Comparison of ENCODE assay signal across 9 mouse cellular contexts in the genomic region with DNA sequence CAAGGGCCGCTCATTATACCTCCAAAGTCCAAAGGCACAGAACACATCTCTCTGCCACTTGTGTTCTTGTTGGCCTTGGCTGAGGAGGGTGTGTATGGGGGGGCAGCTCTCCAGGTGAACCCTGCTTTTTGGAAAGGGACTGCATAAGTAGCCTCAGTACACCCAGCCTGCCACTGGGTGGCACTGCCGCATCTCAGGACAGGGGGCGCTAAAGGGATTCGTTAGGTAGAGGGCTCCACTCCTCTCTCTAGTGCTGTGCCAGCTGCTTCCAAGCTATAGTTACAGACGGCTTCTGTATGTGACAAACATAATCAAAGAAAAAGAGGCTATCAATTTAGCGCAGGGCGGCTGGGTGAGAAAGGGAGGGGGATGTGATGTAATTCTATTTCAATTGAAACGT. TPM values are rescaled to one million over a fixed set of nuclear protein-coding genes. Genes with fewer than 3 reads are reported as not detected.
DNase-seq lines count a peak whose midpoint lies in the region; ATAC-seq and TF ChIP-seq lines count a peak whose summit lies in the region.
"Had no signal": no experiment of that assay in that cellular context is flagged by ENCODE, and none has a peak within 500 bp of the region (broad histone marks: within the 10 kb centered on the region; RNA-seq: fewer than 3 reads in every experiment).

No protein-coding gene starts in this region.

- H3K9ac ChIP-seq in ES-Bruce4 (ENCODE audit: low read depth, poor library complexity, severe bottlenecking): no peak overlapping the region
- H3K9ac ChIP-seq in forebrain, embryonic 14.5 days (ENCODE audit: low read length): no peak overlapping the region
- H3K9ac ChIP-seq in liver, embryonic 16.5 days (ENCODE audit: low read depth, low read length): no peak overlapping the region
- no peak overlapping the region for H3K9ac ChIP-seq in neural tube, embryonic 14.5 days (replicated peaks; ENCODE audit: low read depth, low read length)
- H3K9ac ChIP-seq: heart, embryonic 15.5 days had no signal

- TF ChIP-seq CTCF in ES-Bruce4 (IDR thresholded peaks at IDR 0.05; ENCODE audit: low read depth, low read length): peak; percentile 100

- DNase-seq in c-Kit-positive CD71-positive TER-119-positive erythroid progenitor cells, embryonic 14.5 days (ENCODE audit: low spot score): peak; percentile 81
- DNase-seq in forebrain, embryonic 14.5 days (ENCODE audit: low spot score): peak; percentile 94
- peak; percentile 85 to 89 for DNase-seq in heart, postnatal 14 days
- DNase-seq in kidney, postnatal 4 days: peak; percentile 90 to 91
- DNase-seq in telencephalon, adult 2 months (ENCODE audit: low read depth, low spot score): peak; percentile 73

- intact Hi-C loops in heart, postnatal 14 days (cut with DNase I): loop anchor here (1.0 to 2.0 kb wide), 2 partner anchors 152 to 161 kb away; no protein-coding TSS in a partner anchor

- H3K4me2 ChIP-seq in forebrain, embryonic 14.5 days (ENCODE audit: low read length): no peak overlapping the region
- no peak overlapping the region for H3K4me2 ChIP-seq in liver, embryonic 16.5 days (ENCODE audit: low read depth, low read length)
- H3K4me2 ChIP-seq in neural tube, embryonic 14.5 days (ENCODE audit: low read depth, low read length): no peak overlapping the region
- H3K4me2 ChIP-seq: heart, embryonic 15.5 days had no signal

- H3K27ac ChIP-seq in ES-Bruce4 (ENCODE audit: insufficient read depth, low read length): no peak overlapping the region
- no peak overlapping the region for H3K27ac ChIP-seq in forebrain, embryonic 14.5 days (ENCODE audit: low read depth, low read length)
- no peak overlapping the region for H3K27ac ChIP-seq in liver, embryonic 16.5 days (ENCODE audit: low read length)
- no peak overlapping the region for H3K27ac ChIP-seq in neural tube, embryonic 14.5 days (ENCODE audit: low read depth, low read length)
- H3K27ac ChIP-seq: heart, embryonic 15.5 days had no signal

- no peaks in the 10 kb centered on the region for H3K36me3 ChIP-seq in ES-Bruce4 (ENCODE audit: control insufficient read depth, insufficient read depth, low read length, poor library complexity, severe bottlenecking)
- no peaks in the 10 kb centered on the region for H3K36me3 ChIP-seq in forebrain, embryonic 14.5 days (ENCODE audit: control insufficient read depth, insufficient read depth, low read length)
- H3K36me3 ChIP-seq in liver, embryonic 16.5 days (ENCODE audit: control insufficient read depth, insufficient read depth): no peaks in the 10 kb centered on the region
- no peaks in the 10 kb centered on the region for H3K36me3 ChIP-seq in neural tube, embryonic 14.5 days (ENCODE audit: control insufficient read depth, insufficient read depth, low read length)
- H3K36me3 ChIP-seq: heart, embryonic 15.5 days had no signal

- peak; percentile 91 for ATAC-seq in forebrain, embryonic 14.5 days
- peak; percentile 45 for ATAC-seq in liver, embryonic 16.5 days (ENCODE audit: low read depth)
- ATAC-seq in neural tube, embryonic 14.5 days (ENCODE audit: low read depth): peak; percentile 85

- under 1% methylated on average over 8 of the region's 8 CpGs for WGBS in forebrain, embryonic 14.5 days
- WGBS in liver, embryonic 16.5 days (ENCODE audit: insufficient replicate concordance): 1% methylated on average over 8 of the region's 8 CpGs
- WGBS in neural tube, embryonic 14.5 days: 0% methylated on average over 8 of the region's 8 CpGs

- H3K27me3 ChIP-seq in ES-Bruce4 (ENCODE audit: control insufficient read depth, insufficient read depth, low read length, poor library complexity, severe bottlenecking): no peaks in the 10 kb centered on the region
- H3K27me3 ChIP-seq in forebrain, embryonic 14.5 days (replicated peaks; ENCODE audit: control insufficient read depth, insufficient read depth, low read length): peaks cover 5% of the 10 kb centered on the region
- peaks cover 4% of the 10 kb centered on the region for H3K27me3 ChIP-seq in liver, embryonic 16.5 days (ENCODE audit: control insufficient read depth, insufficient read depth, low read depth, low read length)
- H3K27me3 ChIP-seq in neural tube, embryonic 14.5 days (ENCODE audit: control insufficient read depth, insufficient read depth, low read length): 0 out of 2 replicates have a peak, but pooled peaks cover 4% of the 10 kb centered on the region

- no peaks in the 10 kb centered on the region for H3K9me3 ChIP-seq in ES-Bruce4 (replicated peaks; ENCODE audit: control insufficient read depth, insufficient read depth, low read length, poor library complexity, severe bottlenecking)
- H3K9me3 ChIP-seq in forebrain, embryonic 14.5 days (replicated peaks; ENCODE audit: control insufficient read depth, low read length): no peaks in the 10 kb centered on the region
- H3K9me3 ChIP-seq in liver, embryonic 16.5 days (replicated peaks; ENCODE audit: control insufficient read depth, low read length): no peaks in the 10 kb centered on the region
- H3K9me3 ChIP-seq in neural tube, embryonic 14.5 days (ENCODE audit: control insufficient read depth, low read length): no peaks in the 10 kb centered on the region
- H3K9me3 ChIP-seq: heart, embryonic 15.5 days had no signal

- peaks cover 8% of the 10 kb centered on the region for H3K4me1 ChIP-seq in ES-Bruce4 (ENCODE audit: control insufficient read depth, insufficient read depth, low read length)
- H3K4me1 ChIP-seq in forebrain, embryonic 14.5 days (ENCODE audit: control insufficient read depth, insufficient read depth, low read length): no peaks in the 10 kb centered on the region
- peaks cover 18% of the 10 kb centered on the region for H3K4me1 ChIP-seq in liver, embryonic 16.5 days (ENCODE audit: control insufficient read depth, low read depth, low read length)
- H3K4me1 ChIP-seq in neural tube, embryonic 14.5 days (ENCODE audit: control insufficient read depth, insufficient read depth, low read length): 0 out of 2 replicates have a peak, but pooled peaks cover 3% of the 10 kb centered on the region

- H3K4me3 ChIP-seq in ES-Bruce4 (ENCODE audit: low read depth, low read length): no peak overlapping the region
- no peak overlapping the region for H3K4me3 ChIP-seq in forebrain, embryonic 14.5 days (ENCODE audit: low read depth, low read length)
- H3K4me3 ChIP-seq in liver, embryonic 16.5 days (ENCODE audit: low read depth, low read length): no peak overlapping the region
- H3K4me3 ChIP-seq in neural tube, embryonic 14.5 days (ENCODE audit: low read depth, low read length): no peak overlapping the region
- H3K4me3 ChIP-seq: heart, embryonic 15.5 days had no signal

- TF ChIP-seq POLR2A in ES-Bruce4 (IDR thresholded peaks at IDR 0.05; ENCODE audit: insufficient read depth, low read length): no peak

- peak; percentile 73; the same call in 1 of the 2 replicates for TF ChIP-seq EP300 in ES-Bruce4 (IDR thresholded peaks at IDR 0.05; ENCODE audit: insufficient read depth, low read depth, low read length)

RNA-seq across cellular contexts. Expression of a gene that starts 16.9 kb away (rescaled TPM):
- polyA plus RNA-seq in ES-Bruce4 (2011; ENCODE audit: insufficient read depth, insufficient read length, low read depth, missing spikeins): not detected in 2 replicates
- polyA plus RNA-seq in forebrain, embryonic 14.5 days (2014; fragmentation: Nextera tagmentation; extraction: Ambion mirVana): not detected in 2 replicates
- total RNA-seq in heart, postnatal 14 days (2021): 1 to 10 TPM; 2.2 to 2.3 TPM
- 0.15 TPM in 1 of 2 replicates, not detected in the other for polyA plus RNA-seq in liver, embryonic 16.5 days (2015; fragmentation: Nextera tagmentation; extraction: Ambion mirVana)
- not detected in 2 replicates for polyA plus RNA-seq in neural tube, embryonic 14.5 days (2014; fragmentation: Nextera tagmentation; extraction: Ambion mirVana)

RNA-seq across cellular contexts. Expression of a gene that starts 28.3 kb away (rescaled TPM):
- 3.4 and 4.0 TPM in 2 replicates for polyA plus RNA-seq in ES-Bruce4 (2011; ENCODE audit: insufficient read depth, insufficient read length, low read depth, missing spikeins)
- polyA plus RNA-seq in forebrain, embryonic 14.5 days (2014; fragmentation: Nextera tagmentation; extraction: Ambion mirVana): 0.49 and 0.63 TPM in 2 replicates
- 100 to 1,000 TPM; 877 to 926 TPM for total RNA-seq in heart, postnatal 14 days (2021)
- polyA plus RNA-seq in liver, embryonic 16.5 days (2015; fragmentation: Nextera tagmentation; extraction: Ambion mirVana): 2.0 and 6.0 TPM in 2 replicates
- polyA plus RNA-seq in neural tube, embryonic 14.5 days (2014; fragmentation: Nextera tagmentation; extraction: Ambion mirVana): 0.57 and 0.91 TPM in 2 replicates

RNA-seq across cellular contexts. Expression of a gene that starts 56.9 kb away (rescaled TPM):
- polyA plus RNA-seq in ES-Bruce4 (2011; ENCODE audit: insufficient read depth, insufficient read length, low read depth, missing spikeins): 205 and 231 TPM in 2 replicates
- polyA plus RNA-seq in forebrain, embryonic 14.5 days (2014; fragmentation: Nextera tagmentation; extraction: Ambion mirVana): 20.7 and 21.2 TPM in 2 replicates
- 10 to 100 TPM; 37.1 to 40.0 TPM for total RNA-seq in heart, postnatal 14 days (2021)
- 18.0 and 20.1 TPM in 2 replicates for polyA plus RNA-seq in liver, embryonic 16.5 days (2015; fragmentation: Nextera tagmentation; extraction: Ambion mirVana)
- polyA plus RNA-seq in neural tube, embryonic 14.5 days (2014; fragmentation: Nextera tagmentation; extraction: Ambion mirVana): 15.4 and 18.5 TPM in 2 replicates
